Mouse (Mus musculus): ENCODE data around the gene Tmbim6. TPM values are rescaled to one million over a fixed set of nuclear protein-coding genes. Genes with fewer than 3 reads are reported as not detected.

Tmbim6 gene
- polyA plus RNA-seq, 1 experiment from 2014 or later: 257 TPM

GRCm38 (mm10) chr15:99431967-99432366 lies 39.3 kb downstream of the Tmbim6 start:
- ATAC-seq (ENCODE audit: low read depth): no peak
- 84% methylated on average over 8 of the region's 8 CpGs for WGBS
- no peak overlapping the region for H3K4me2 ChIP-seq (ENCODE audit: low read depth, low read length)
- no peak overlapping the region for H3K9ac ChIP-seq (replicated peaks; ENCODE audit: low read depth, low read length)
- H3K27me3 ChIP-seq (ENCODE audit: control insufficient read depth, insufficient read depth, low read length): no peaks in the 10 kb centered on the region
- no peak overlapping the region for H3K27ac ChIP-seq (ENCODE audit: low read depth, low read length)
- peaks cover 37% of the 10 kb centered on the region for H3K36me3 ChIP-seq (ENCODE audit: control insufficient read depth, insufficient read depth, low read length)
- no peak overlapping the region for H3K4me3 ChIP-seq (ENCODE audit: low read depth, low read length)
- no peaks in the 10 kb centered on the region for H3K9me3 ChIP-seq (ENCODE audit: control insufficient read depth, low read length)
- H3K4me1 ChIP-seq (ENCODE audit: control insufficient read depth, insufficient read depth, low read length): peaks cover 3% of the 10 kb centered on the region; the same call in 1 of the 2 replicates

- peaks cover 3% of the 10 kb centered on the region; the same call in 1 of the 2 replicates for H3K4me1 ChIP-seq (ENCODE audit: control insufficient read depth, insufficient read depth, low read length)
- no peak for ATAC-seq (ENCODE audit: low read depth)
- H3K4me3 ChIP-seq (ENCODE audit: low read depth, low read length): no peak overlapping the region
- no peaks in the 10 kb centered on the region for H3K27me3 ChIP-seq (ENCODE audit: control insufficient read depth, insufficient read depth, low read length)
- no peaks in the 10 kb centered on the region for H3K9me3 ChIP-seq (ENCODE audit: control insufficient read depth, low read length)
- WGBS: 90% methylated on average over 16 of the region's 16 CpGs
- no peak overlapping the region for H3K4me2 ChIP-seq (ENCODE audit: low read depth, low read length)
- H3K27ac ChIP-seq (ENCODE audit: low read depth, low read length): no peak overlapping the region
- H3K9ac ChIP-seq (replicated peaks; ENCODE audit: low read depth, low read length): no peak overlapping the region
- peaks cover 27% of the 10 kb centered on the region for H3K36me3 ChIP-seq (ENCODE audit: control insufficient read depth, insufficient read depth, low read length)
Observed at GRCm38 (mm10) chr15:99433081-99433718, 40.5 kb downstream of the Tmbim6 start.

GRCm38 (mm10) chr15:99433913-99434312 lies 41.2 kb downstream of the Tmbim6 start:
- ATAC-seq (ENCODE audit: low read depth): no peak
- Histone ChIP-seq H3K9me3 (ENCODE audit: control insufficient read depth, low read length) (no peaks in the 10 kb centered on the region), H3K4me2 (ENCODE audit: low read depth, low read length) (no peak overlapping the region), H3K27me3 (ENCODE audit: control insufficient read depth, insufficient read depth, low read length) (no peaks in the 10 kb centered on the region), H3K4me3 (ENCODE audit: low read depth, low read length) (no peak overlapping the region), H3K4me1 (ENCODE audit: control insufficient read depth, insufficient read depth, low read length) (peaks cover 3% of the 10 kb centered on the region; the same call in 1 of the 2 replicates), H3K9ac (replicated peaks; ENCODE audit: low read depth, low read length) (no peak overlapping the region), H3K27ac (ENCODE audit: low read depth, low read length) (no peak overlapping the region), H3K36me3 (ENCODE audit: control insufficient read depth, insufficient read depth, low read length) (peaks cover 20% of the 10 kb centered on the region)
- 84% methylated on average over 11 of the region's 12 CpGs for WGBS

- Histone ChIP-seq H3K9me3 (ENCODE audit: control insufficient read depth, low read length) (no peaks in the 10 kb centered on the region), H3K27ac (ENCODE audit: low read depth, low read length) (no peak overlapping the region), H3K4me3 (ENCODE audit: low read depth, low read length) (no peak overlapping the region), H3K9ac (replicated peaks; ENCODE audit: low read depth, low read length) (no peak overlapping the region), H3K36me3 (ENCODE audit: control insufficient read depth, insufficient read depth, low read length) (no peaks in the 10 kb centered on the region), H3K27me3 (ENCODE audit: control insufficient read depth, insufficient read depth, low read length) (no peaks in the 10 kb centered on the region), H3K4me2 (ENCODE audit: low read depth, low read length) (no peak overlapping the region), H3K4me1 (ENCODE audit: control insufficient read depth, insufficient read depth, low read length) (peaks cover 18% of the 10 kb centered on the region)
- WGBS: 77% methylated on average over 8 of the region's 8 CpGs
- no peak for ATAC-seq (ENCODE audit: low read depth)
Observed at GRCm38 (mm10) chr15:99438966-99439698, 46.5 kb downstream of the Tmbim6 start.

- H3K27ac ChIP-seq (ENCODE audit: low read depth, low read length): peak overlapping the region; percentile 69
- ATAC-seq (ENCODE audit: low read depth): peak; percentile 80
- H3K4me1 ChIP-seq (ENCODE audit: control insufficient read depth, insufficient read depth, low read length): peaks cover 18% of the 10 kb centered on the region
- no peaks in the 10 kb centered on the region for H3K27me3 ChIP-seq (ENCODE audit: control insufficient read depth, insufficient read depth, low read length)
- H3K9me3 ChIP-seq (ENCODE audit: control insufficient read depth, low read length): no peaks in the 10 kb centered on the region
- no peaks in the 10 kb centered on the region for H3K36me3 ChIP-seq (ENCODE audit: control insufficient read depth, insufficient read depth, low read length)
- WGBS: 45% methylated on average over 2 of the region's 2 CpGs
- no peak overlapping the region for H3K4me2 ChIP-seq (ENCODE audit: low read depth, low read length)
- no peak overlapping the region for H3K9ac ChIP-seq (replicated peaks; ENCODE audit: low read depth, low read length)
- H3K4me3 ChIP-seq (ENCODE audit: low read depth, low read length): no peak overlapping the region
Observed at GRCm38 (mm10) chr15:99440112-99440815, 47.6 kb downstream of the Tmbim6 start.

- no peak overlapping the region for H3K4me2 ChIP-seq (ENCODE audit: low read depth, low read length)
- 45% methylated on average over 8 of the region's 8 CpGs for WGBS
- H3K4me3 ChIP-seq (ENCODE audit: low read depth, low read length): no peak overlapping the region
- peak; percentile 11; the same call in 1 of the 2 replicates for ATAC-seq (ENCODE audit: low read depth)
- no peaks in the 10 kb centered on the region for H3K36me3 ChIP-seq (ENCODE audit: control insufficient read depth, insufficient read depth, low read length)
- H3K9me3 ChIP-seq (ENCODE audit: control insufficient read depth, low read length): no peaks in the 10 kb centered on the region
- no peaks in the 10 kb centered on the region for H3K27me3 ChIP-seq (ENCODE audit: control insufficient read depth, insufficient read depth, low read length)
- H3K9ac ChIP-seq (replicated peaks; ENCODE audit: low read depth, low read length): no peak overlapping the region
- H3K4me1 ChIP-seq (ENCODE audit: control insufficient read depth, insufficient read depth, low read length): peaks cover 18% of the 10 kb centered on the region
- H3K27ac ChIP-seq (ENCODE audit: low read depth, low read length): peak overlapping the region; percentile 69
Observed at GRCm38 (mm10) chr15:99440816-99441457, 48.3 kb downstream of the Tmbim6 start.

GRCm38 (mm10) chr15:99442358-99442757 lies 49.7 kb downstream of the Tmbim6 start:
- 83% methylated on average over 7 of the region's 7 CpGs for WGBS
- no peaks in the 10 kb centered on the region for H3K9me3 ChIP-seq (ENCODE audit: control insufficient read depth, low read length)
- no peak for ATAC-seq (ENCODE audit: low read depth)
- H3K4me3 ChIP-seq (ENCODE audit: low read depth, low read length): no peak overlapping the region
- no peak overlapping the region for H3K9ac ChIP-seq (replicated peaks; ENCODE audit: low read depth, low read length)
- H3K4me2 ChIP-seq (ENCODE audit: low read depth, low read length): no peak overlapping the region
- H3K4me1 ChIP-seq (ENCODE audit: control insufficient read depth, insufficient read depth, low read length): peaks cover 14% of the 10 kb centered on the region
- no peaks in the 10 kb centered on the region for H3K36me3 ChIP-seq (ENCODE audit: control insufficient read depth, insufficient read depth, low read length)
- H3K27ac ChIP-seq (ENCODE audit: low read depth, low read length): no peak overlapping the region
- H3K27me3 ChIP-seq (ENCODE audit: control insufficient read depth, insufficient read depth, low read length): no peaks in the 10 kb centered on the region

- Histone ChIP-seq H3K4me1 (ENCODE audit: control insufficient read depth, insufficient read depth, low read length) (peaks cover 14% of the 10 kb centered on the region), H3K27ac (ENCODE audit: low read depth, low read length) (peak overlapping the region; percentile 55; the same call in 1 of the 2 replicates), H3K36me3 (ENCODE audit: control insufficient read depth, insufficient read depth, low read length) (no peaks in the 10 kb centered on the region), H3K4me2 (ENCODE audit: low read depth, low read length) (no peak overlapping the region; the same call in 1 of the 2 replicates), H3K27me3 (ENCODE audit: control insufficient read depth, insufficient read depth, low read length) (no peaks in the 10 kb centered on the region), H3K9me3 (ENCODE audit: control insufficient read depth, low read length) (no peaks in the 10 kb centered on the region), H3K9ac (replicated peaks; ENCODE audit: low read depth, low read length) (no peak overlapping the region), H3K4me3 (ENCODE audit: low read depth, low read length) (no peak overlapping the region)
- WGBS: 25% methylated on average over 6 of the region's 6 CpGs
- ATAC-seq (ENCODE audit: low read depth): no peak
Observed at GRCm38 (mm10) chr15:99445567-99445966, 52.9 kb downstream of the Tmbim6 start.
